Mouse (Mus musculus) midbrain, embryonic 12.5 days (tissue): ENCODE measurements around the gene Fry. TPM values are rescaled to one million over a fixed set of nuclear protein-coding genes. Genes with fewer than 3 reads are reported as not detected.

ENCODE experiments used
- ATAC-seq: fragments of 200-750 bp; cut with Nextera tagmentation; 2 replicates; pipeline ENCODE4 v1.8.0; 2017; ENCODE audit warnings: low read depth, moderate TSS enrichment, moderate library complexity; ENCODE audit not compliant: low FRiP score
- H3K27ac ChIP-seq: fragments of 300-500 bp; sonication (generic); replicated peaks from 2 replicates; pipeline ENCODE4 v1.5.1; 2016; ENCODE audit warnings: mild to moderate bottlenecking
- H3K27me3 ChIP-seq: fragments of 300-500 bp; sonication (generic); 2 replicates; pipeline ENCODE4 v1.6.1; 2016; ENCODE audit warnings: mild to moderate bottlenecking
- H3K36me3 ChIP-seq: fragments of 300-500 bp; sonication (generic); 2 replicates; pipeline ENCODE4 v1.6.1; 2016
- H3K4me1 ChIP-seq: fragments of 300-500 bp; sonication (generic); 2 replicates; pipeline ENCODE4 v1.6.1; 2016
- H3K4me2 ChIP-seq: fragments of 300-500 bp; sonication (generic); replicated peaks from 2 replicates; pipeline ENCODE4 v1.6.1; 2016; ENCODE audit warnings: mild to moderate bottlenecking, moderate library complexity
- H3K4me3 ChIP-seq: fragments of 300-500 bp; sonication (generic); 2 replicates; pipeline ENCODE4 v1.5.1; 2016; ENCODE audit warnings: mild to moderate bottlenecking
- H3K9ac ChIP-seq: fragments of 300-500 bp; sonication (generic); replicated peaks from 2 replicates; pipeline ENCODE4 v1.6.1; 2016; ENCODE audit warnings: mild to moderate bottlenecking, moderate library complexity
- H3K9me3 ChIP-seq: fragments of 300-500 bp; sonication (generic); 2 replicates; pipeline ENCODE4 v1.6.1; 2016; ENCODE audit warnings: mild to moderate bottlenecking
- WGBS: fragments of 180-500 bp; shearing (Covaris S2); methylation state at CpG from one replicate; pipeline ENCODE4 v1.1.7; 2016; 5-methylcytosine and 5-hydroxymethylcytosine counted together
- polyA plus RNA-seq: library from polyadenylated mRNA; unstranded; fragments of >200 nt; fragmentation: Nextera tagmentation; extraction: Ambion mirVana; gene quantifications from 2 replicates; pipeline ENCODE4 v1.2.1, GENCODE M21; 2016

Gene Fry
- polyA plus RNA-seq, 1 experiment from 2014 or later = 18.2 TPM

- Histone ChIP-seq H3K9ac (no peak overlapping the region), H3K4me2 (no peak overlapping the region), H3K4me1 (no peaks in the 10 kb centered on the region), H3K9me3 (no peaks in the 10 kb centered on the region), H3K27me3 (no peaks in the 10 kb centered on the region), H3K27ac (no peak overlapping the region), H3K4me3 (no peak overlapping the region), H3K36me3 (peaks cover 25% of the 10 kb centered on the region)
- WGBS = 90% methylated on average over 2 of the region's 2 CpGs
- ATAC-seq = no peak
These were observed 424.7 kb downstream of the Fry start for GRCm38 (mm10) chr5:150543184-150543583.

Other genes with a start within 250 kb of the Fry start
- gene Rxfp2, start 100.0 kb upstream of the Fry start, polyA plus RNA-seq = 0.34 and 0.75 TPM in 2 replicates